Mouse (Mus musculus) forebrain, embryonic 10.5 days (tissue): ENCODE measurements around the gene Fcrl1. TPM values are rescaled to one million over a fixed set of nuclear protein-coding genes. Genes with fewer than 3 reads are reported as not detected.
"Not testable (repeated sequence)": the region's sequence is repeated elsewhere in the genome, so short reads cannot be mapped to it uniquely, and the experiment has no call there.

Experiments
- DNase-seq: peaks from one replicate; pipeline ENCODE4 v3.0.0-alpha.2; 2017; ENCODE audit warnings: low spot score; ENCODE audit errors: extremely low spot score
- H3K27ac ChIP-seq: fragments of 300-500 bp; sonication (generic); 2 replicates; pipeline ENCODE4 v1.5.1; 2016; ENCODE audit warnings: mild to moderate bottlenecking
- H3K27me3 ChIP-seq: fragments of 300-500 bp; sonication (generic); 2 replicates; pipeline ENCODE4 v1.6.1; 2016; ENCODE audit warnings: mild to moderate bottlenecking; ENCODE audit not compliant: poor library complexity, severe bottlenecking
- H3K36me3 ChIP-seq: fragments of 300-500 bp; sonication (generic); replicated peaks from 2 replicates; pipeline ENCODE4 v1.6.1; 2016; ENCODE audit warnings: mild to moderate bottlenecking, moderate library complexity
- H3K4me1 ChIP-seq: fragments of 300-500 bp; sonication (generic); 2 replicates; pipeline ENCODE4 v1.6.1; 2016
- H3K4me3 ChIP-seq: fragments of 300-500 bp; sonication (generic); 2 replicates; pipeline ENCODE4 v1.5.1; 2016; ENCODE audit warnings: mild to moderate bottlenecking, moderate library complexity
- H3K9me3 ChIP-seq: fragments of 300-500 bp; sonication (generic); 2 replicates; pipeline ENCODE4 v1.6.1; 2016; ENCODE audit warnings: mild to moderate bottlenecking, moderate library complexity
- WGBS: fragments of 180-500 bp; shearing (Covaris S2); methylation state at CpG from one replicate; pipeline ENCODE4 v1.1.7; 2016; 5-methylcytosine and 5-hydroxymethylcytosine counted together
- polyA plus RNA-seq: library from polyadenylated mRNA; unstranded; fragments of >200 nt; fragmentation: Nextera tagmentation; extraction: Ambion mirVana; gene quantifications from 2 replicates; pipeline ENCODE4 v1.2.1, GENCODE M21; 2016

Gene Fcrl1
- not detected in 2 replicates for polyA plus RNA-seq

- Histone ChIP-seq H3K9me3 (no peaks in the 10 kb centered on the region), H3K4me3 (no peak within 1 kb of the TSS), H3K27ac (no peak within 1 kb of the TSS), H3K36me3 (no peaks in the 10 kb centered on the region), H3K27me3 (no peaks in the 10 kb centered on the region), H3K4me1 (no peaks in the 10 kb centered on the region)
- DNase-seq = no peak
- 88% methylated on average over 18 of the region's 18 CpGs for WGBS
These were observed at the start of gene Fcrl1 for GRCm38 (mm10) chr3:87376195-87377165. Gene Fcrl1 (plus strand): TSS chr3:87376387.

- no peaks in the 10 kb centered on the region for H3K27me3 ChIP-seq
- DNase-seq = no peak
- 88% methylated on average over 5 of the region's 5 CpGs for WGBS
- no peaks in the 10 kb centered on the region for H3K36me3 ChIP-seq
- H3K27ac ChIP-seq = no peak overlapping the region
- no peaks in the 10 kb centered on the region for H3K4me1 ChIP-seq
- H3K9me3 ChIP-seq = no peaks in the 10 kb centered on the region
- H3K4me3 ChIP-seq = no peak overlapping the region
These were observed 38.3 kb upstream of the Fcrl1 start for GRCm38 (mm10) chr3:87337899-87338298.

DNA sequence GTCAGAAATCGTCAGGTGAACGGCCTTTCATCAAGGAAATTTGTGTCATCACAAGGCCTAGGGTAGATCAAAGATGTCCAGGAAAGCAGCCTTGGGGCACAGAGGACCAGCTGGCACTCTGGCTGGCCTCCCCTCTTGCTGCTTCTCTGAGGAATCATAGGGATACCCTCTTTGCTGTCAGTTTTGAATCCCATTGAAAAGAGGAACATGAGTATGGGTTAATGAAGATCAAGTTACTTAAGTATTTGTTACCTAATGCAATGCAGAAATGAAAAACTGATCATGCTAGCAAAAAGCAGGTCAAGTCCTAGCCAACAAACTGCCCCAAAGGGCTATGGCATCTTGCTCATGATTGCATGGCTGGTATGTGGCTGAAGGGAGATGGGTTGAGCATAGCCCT, 25.2 kb upstream of the Fcrl1 start:
- WGBS = 88% methylated on average over 2 of the region's 2 CpGs
- not testable (repeated sequence) for H3K4me3 ChIP-seq, H3K9me3 ChIP-seq, H3K36me3 ChIP-seq, H3K27me3 ChIP-seq, DNase-seq, H3K27ac ChIP-seq, H3K4me1 ChIP-seq

DNA sequence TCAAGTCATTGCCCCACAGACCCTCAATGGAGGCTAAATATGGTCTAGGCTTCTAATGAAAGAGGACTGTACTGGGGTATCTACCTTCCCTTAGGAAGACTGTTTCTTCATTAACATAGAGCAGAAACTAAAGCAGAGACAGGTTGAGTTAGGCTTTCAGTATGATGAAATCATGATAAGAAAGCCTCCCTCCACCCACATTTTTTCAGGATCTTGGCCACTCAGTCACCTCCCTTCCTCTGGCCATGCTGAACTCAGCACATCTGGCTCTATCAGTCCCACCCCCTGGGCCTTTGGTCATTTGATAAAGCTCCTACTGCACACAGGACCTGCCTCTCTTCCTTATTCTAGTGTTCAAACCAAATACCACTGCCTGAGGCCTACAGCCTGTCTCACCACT, 18.6 kb upstream of the Fcrl1 start, which contains the start of gene Cd5l:
TSS of gene Cd5l (plus strand) at position 301 of the 400 bp plus-strand sequence.
- DNase-seq = no peak
- no peak within 1 kb of the TSS for H3K4me3 ChIP-seq
- no peak within 1 kb of the TSS for H3K27ac ChIP-seq
- H3K9me3 ChIP-seq = no peaks in the 10 kb centered on the region
- H3K36me3 ChIP-seq = no peaks in the 10 kb centered on the region
- no peaks in the 10 kb centered on the region for H3K27me3 ChIP-seq
- no peaks in the 10 kb centered on the region for H3K4me1 ChIP-seq

GRCm38 (mm10) chr3:87359215-87359614, 17.0 kb upstream of the Fcrl1 start:
- no peak overlapping the region for H3K4me3 ChIP-seq
- H3K27me3 ChIP-seq = no peaks in the 10 kb centered on the region
- no peaks in the 10 kb centered on the region for H3K36me3 ChIP-seq
- DNase-seq = no peak
- peaks cover 3% of the 10 kb centered on the region; the same call in 1 of the 2 replicates for H3K4me1 ChIP-seq
- H3K27ac ChIP-seq = no peak overlapping the region
- no peaks in the 10 kb centered on the region for H3K9me3 ChIP-seq

DNA sequence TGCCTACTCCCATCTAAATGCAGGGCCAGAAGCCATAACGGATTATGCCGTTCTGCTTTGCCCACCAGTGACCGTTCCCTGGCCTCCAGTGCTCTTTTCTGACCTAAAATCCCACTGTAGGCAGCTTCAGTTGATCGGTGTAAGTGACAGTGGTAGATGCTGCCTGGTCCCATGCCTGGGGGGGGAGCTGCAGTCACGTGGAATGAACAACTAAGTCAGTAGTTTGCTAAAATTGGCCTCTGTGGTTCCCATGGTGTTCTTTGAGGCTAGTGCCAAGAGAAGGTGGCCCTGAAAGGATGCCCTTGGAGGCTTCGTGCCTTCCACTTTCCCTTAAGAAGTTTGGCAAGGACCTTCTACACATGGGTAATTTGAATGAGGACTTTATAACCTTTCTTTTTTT, 15.7 kb upstream of the Fcrl1 start:
- Histone ChIP-seq H3K4me1 (peaks cover 3% of the 10 kb centered on the region; the same call in 1 of the 2 replicates), H3K9me3 (no peaks in the 10 kb centered on the region), H3K27ac (no peak overlapping the region), H3K4me3 (no peak overlapping the region), H3K36me3 (no peaks in the 10 kb centered on the region), H3K27me3 (no peaks in the 10 kb centered on the region)
- 84% methylated on average over 6 of the region's 6 CpGs for WGBS
- no peak for DNase-seq

- H3K9me3 ChIP-seq = no peaks in the 10 kb centered on the region
These were observed 10.5 kb upstream of the Fcrl1 start for GRCm38 (mm10) chr3:87365691-87366090.

GRCm38 (mm10) chr3:87367511-87367910, 8.7 kb upstream of the Fcrl1 start:
- DNase-seq = no peak

More at GRCm38 (mm10) chr3:87365691-87366090, 10.5 kb upstream of the Fcrl1 start:
- Histone ChIP-seq H3K4me3 (no peak overlapping the region), H3K36me3 (no peaks in the 10 kb centered on the region), H3K27ac (no peak overlapping the region), H3K4me1 (peaks cover 3% of the 10 kb centered on the region; the same call in 1 of the 2 replicates), H3K27me3 (no peaks in the 10 kb centered on the region)
- no peak for DNase-seq
- 94% methylated on average over 14 of the region's 14 CpGs for WGBS

GRCm38 (mm10) chr3:87369181-87369580, 7.0 kb upstream of the Fcrl1 start:
- no peaks in the 10 kb centered on the region for H3K27me3 ChIP-seq
- H3K27ac ChIP-seq = no peak overlapping the region
- no peak for DNase-seq
- no peak overlapping the region for H3K4me3 ChIP-seq
- 80% methylated on average over 5 of the region's 5 CpGs for WGBS
- no peaks in the 10 kb centered on the region for H3K4me1 ChIP-seq
- no peaks in the 10 kb centered on the region for H3K9me3 ChIP-seq
- H3K36me3 ChIP-seq = no peaks in the 10 kb centered on the region

More at GRCm38 (mm10) chr3:87367511-87367910, 8.7 kb upstream of the Fcrl1 start:
- Histone ChIP-seq H3K4me3 (no peak overlapping the region), H3K4me1 (peaks cover 3% of the 10 kb centered on the region; the same call in 1 of the 2 replicates), H3K36me3 (no peaks in the 10 kb centered on the region), H3K27me3 (no peaks in the 10 kb centered on the region), H3K9me3 (no peaks in the 10 kb centered on the region), H3K27ac (no peak overlapping the region)
- WGBS = 84% methylated on average over 10 of the region's 10 CpGs

- WGBS = 73% methylated on average over 3 of the region's 3 CpGs
- no peak overlapping the region for H3K27ac ChIP-seq
- H3K36me3 ChIP-seq = no peaks in the 10 kb centered on the region
- no peak overlapping the region for H3K4me3 ChIP-seq
- no peak for DNase-seq
- H3K9me3 ChIP-seq = no peaks in the 10 kb centered on the region
- no peaks in the 10 kb centered on the region for H3K4me1 ChIP-seq
- H3K27me3 ChIP-seq = no peaks in the 10 kb centered on the region
These were observed 1.0 kb downstream of the Fcrl1 start for GRCm38 (mm10) chr3:87377228-87377627.

- DNase-seq = no peak
- H3K4me3 ChIP-seq = no peak overlapping the region
- no peaks in the 10 kb centered on the region for H3K9me3 ChIP-seq
- H3K27ac ChIP-seq = no peak overlapping the region
- no peaks in the 10 kb centered on the region for H3K27me3 ChIP-seq
- 73% methylated on average over 6 of the region's 6 CpGs for WGBS
- no peaks in the 10 kb centered on the region for H3K4me1 ChIP-seq
- H3K36me3 ChIP-seq = no peaks in the 10 kb centered on the region
These were observed 1.5 kb downstream of the Fcrl1 start for GRCm38 (mm10) chr3:87377719-87378118.

DNA sequence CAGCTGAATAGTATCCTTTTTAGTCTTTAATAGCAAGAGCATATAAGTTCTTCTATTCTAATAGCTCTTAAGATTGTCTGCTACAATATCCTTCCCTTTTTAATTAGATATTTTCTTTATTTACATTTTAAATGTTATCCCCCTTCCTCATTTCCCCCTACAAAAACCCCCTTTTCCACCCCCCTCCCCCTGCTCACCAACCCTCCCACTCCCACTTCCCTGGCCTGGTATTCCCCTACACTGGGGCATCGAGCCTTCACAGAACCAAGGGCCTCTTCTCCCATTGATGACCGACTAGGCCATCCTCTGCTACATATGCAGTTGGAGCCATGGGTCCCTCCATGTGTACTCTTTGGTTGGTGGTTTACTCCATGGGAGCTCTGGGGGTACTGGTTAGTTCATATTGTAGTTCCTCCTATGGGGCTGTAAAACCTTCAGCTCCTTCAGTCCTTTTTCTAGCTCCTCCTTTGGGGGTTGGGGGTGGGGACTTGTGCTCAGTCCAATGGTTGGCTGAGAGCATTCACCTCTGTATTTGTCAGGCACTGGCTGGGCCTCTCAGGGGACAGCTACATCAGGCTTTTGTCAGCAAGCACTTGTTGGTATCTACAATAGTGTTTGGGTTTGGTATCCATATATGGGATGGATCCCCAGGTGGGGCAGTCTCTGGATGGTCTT, 3.6 kb downstream of the Fcrl1 start:
- WGBS = 93% methylated on average over 2 of the region's 2 CpGs
- H3K9me3 ChIP-seq, DNase-seq, H3K27me3 ChIP-seq, H3K36me3 ChIP-seq, H3K4me3 ChIP-seq, H3K27ac ChIP-seq, H3K4me1 ChIP-seq: not testable (repeated sequence)
